Mouse (Mus musculus) stomach, postnatal 0 days (tissue): ENCODE data around the gene Fblim1. TPM values are rescaled to one million over a fixed set of nuclear protein-coding genes. Genes with fewer than 3 reads are reported as not detected.

Experiments
- ATAC-seq: fragments of 200-750 bp; cut with Nextera tagmentation; 2 replicates; pipeline ENCODE4 v1.8.0; 2017; ENCODE audit not compliant: low FRiP score, low TSS enrichment
- DNase-seq: peaks from one replicate; pipeline ENCODE4 v3.0.0-alpha.2; 2016; ENCODE audit warnings: low spot score
- H3K27ac ChIP-seq: fragments of 300-500 bp; sonication (generic); replicated peaks from 2 replicates; pipeline ENCODE4 v1.5.1; 2014; ENCODE audit warnings: mild to moderate bottlenecking, control low read depth
- H3K27me3 ChIP-seq: fragments of 300-500 bp; sonication (generic); 2 replicates; pipeline ENCODE4 v1.6.1; 2014; ENCODE audit warnings: low read length; ENCODE audit not compliant: control insufficient read depth, insufficient read depth
- H3K36me3 ChIP-seq: fragments of 300-500 bp; sonication (generic); 2 replicates; pipeline ENCODE4 v1.6.1; 2014; ENCODE audit warnings: low read length, mixed read lengths; ENCODE audit not compliant: control insufficient read depth, insufficient read depth
- H3K4me1 ChIP-seq: fragments of 300-500 bp; sonication (generic); replicated peaks from 2 replicates; pipeline ENCODE4 v1.6.1; 2014; ENCODE audit warnings: antibody characterized with exemption; ENCODE audit not compliant: control insufficient read depth, insufficient read depth
- H3K4me2 ChIP-seq: fragments of 300-500 bp; sonication (generic); replicated peaks from 2 replicates; pipeline ENCODE4 v1.6.1; 2014; ENCODE audit warnings: low read depth, mild to moderate bottlenecking, control low read depth, moderate library complexity
- H3K4me3 ChIP-seq: fragments of 300-500 bp; sonication (generic); 2 replicates; pipeline ENCODE4 v1.5.1; 2014; ENCODE audit warnings: low read depth, low read length, control low read depth
- H3K9ac ChIP-seq: fragments of 300-500 bp; sonication (generic); 2 replicates; pipeline ENCODE4 v1.6.1; 2014; ENCODE audit warnings: mild to moderate bottlenecking, low read length, control low read depth, mixed read lengths
- H3K9me3 ChIP-seq: fragments of 300-500 bp; sonication (generic); 2 replicates; pipeline ENCODE4 v1.6.1; 2016; ENCODE audit warnings: low read length; ENCODE audit not compliant: control insufficient read depth
- CTCF ChIP-seq: IDR thresholded peaks from 2 replicates; pipeline ENCODE4 v1.5.1; 2016; ENCODE audit warnings: antibody characterized with exemption, low read depth, mild to moderate bottlenecking, moderate library complexity
- EP300 ChIP-seq: optimal IDR thresholded peaks from 2 replicates; pipeline ENCODE3; 2016; ENCODE audit warnings: antibody characterized with exemption
- WGBS: fragments of 180-500 bp; shearing (Covaris S2); extraction: QIAGEN DNeasy Blood & Tissue Kit; methylation state at CpG from one replicate; pipeline ENCODE4 v1.1.7; 2014; 5-methylcytosine and 5-hydroxymethylcytosine counted together
- polyA plus RNA-seq: library from polyadenylated mRNA; unstranded; fragments of >200 nt; fragmentation: Nextera tagmentation; extraction: Ambion mirVana; gene quantifications from 2 replicates; pipeline ENCODE4 v1.2.1, GENCODE M21; 2015

Fblim1 gene
- polyA plus RNA-seq, 1 experiment from 2014 or later: 45.1 TPM

GRCm38 (mm10) chr4:141602523-141603223 lies 3.2 kb downstream of the Fblim1 start:
- Histone ChIP-seq H3K9me3 (no peaks in the 10 kb centered on the region), H3K4me1 (peaks cover 3% of the 10 kb centered on the region; the same call in 1 of the 2 replicates), H3K4me2 (no peak overlapping the region), H3K27me3 (no peaks in the 10 kb centered on the region), H3K36me3 (no peaks in the 10 kb centered on the region), H3K4me3 (no peak overlapping the region), H3K27ac (no peak overlapping the region), H3K9ac (no peak overlapping the region)
- TF ChIP-seq CTCF (0 out of 2 replicates have a peak, but pooled peaks have one; percentile 32), EP300 (no peak)
- WGBS: 68% methylated on average over 11 of the region's 11 CpGs
- DNase-seq (no peak), ATAC-seq (no peak)

GRCm38 (mm10) chr4:141601148-141601862 lies 4.6 kb downstream of the Fblim1 start:
- no peak overlapping the region for H3K4me3 ChIP-seq
- no peak overlapping the region for H3K9ac ChIP-seq
- TF ChIP-seq EP300 (no peak), CTCF (peak; percentile 39; the same call in 1 of the 2 replicates)
- no peaks in the 10 kb centered on the region for H3K36me3 ChIP-seq
- WGBS: 69% methylated on average over 12 of the region's 12 CpGs
- no peaks in the 10 kb centered on the region for H3K9me3 ChIP-seq
- peak overlapping the region; percentile 15; the same call in 1 of the 2 replicates for H3K4me2 ChIP-seq
- peak; percentile 69 for DNase-seq
- H3K27me3 ChIP-seq: no peaks in the 10 kb centered on the region
- peak; percentile 30 for ATAC-seq
- peaks cover 3% of the 10 kb centered on the region; the same call in 1 of the 2 replicates for H3K4me1 ChIP-seq
- no peak overlapping the region for H3K27ac ChIP-seq

- H3K4me3 ChIP-seq: no peak overlapping the region
- ATAC-seq: peak; percentile 20; the same call in 1 of the 2 replicates
- H3K27ac ChIP-seq: peak overlapping the region; percentile 89; the same call in 1 of the 2 replicates
- H3K27me3 ChIP-seq: no peaks in the 10 kb centered on the region
- 44% methylated on average over 6 of the region's 6 CpGs for WGBS
- TF ChIP-seq CTCF (no peak), EP300 (no peak)
- H3K4me2 ChIP-seq: peak overlapping the region; percentile 87
- H3K9me3 ChIP-seq: no peaks in the 10 kb centered on the region
- DNase-seq: peak; percentile 34
- peaks cover 3% of the 10 kb centered on the region; the same call in 1 of the 2 replicates for H3K4me1 ChIP-seq
- H3K36me3 ChIP-seq: no peaks in the 10 kb centered on the region
- no peak overlapping the region for H3K9ac ChIP-seq
Measured at GRCm38 (mm10) chr4:141600364-141600763, 5.5 kb downstream of the Fblim1 start.

- Histone ChIP-seq H3K9me3 (no peaks in the 10 kb centered on the region), H3K4me3 (peak overlapping the region; percentile 77), H3K4me1 (peaks cover 3% of the 10 kb centered on the region; the same call in 1 of the 2 replicates), H3K9ac (peak overlapping the region; percentile 87), H3K36me3 (peaks cover 5% of the 10 kb centered on the region), H3K27ac (peak overlapping the region; percentile 89), H3K4me2 (peak overlapping the region; percentile 87), H3K27me3 (no peaks in the 10 kb centered on the region)
- TF ChIP-seq EP300: peak; percentile 59
- TF ChIP-seq CTCF: no peak
- ATAC-seq: no peak
- peak; percentile 66 for DNase-seq
- WGBS: under 1% methylated on average over 34 of the region's 57 CpGs
Measured at GRCm38 (mm10) chr4:141599251-141600141, 6.4 kb downstream of the Fblim1 start.

GRCm38 (mm10) chr4:141598894-141599250 lies 7.0 kb downstream of the Fblim1 start:
- TF ChIP-seq EP300: no peak
- no peak for TF ChIP-seq CTCF
- peak overlapping the region; percentile 89 for H3K27ac ChIP-seq
- DNase-seq (peak; percentile 24), ATAC-seq (no peak)
- H3K36me3 ChIP-seq: peaks cover 9% of the 10 kb centered on the region
- H3K4me1 ChIP-seq: no peaks in the 10 kb centered on the region; the same call in 1 of the 2 replicates
- H3K4me3 ChIP-seq: peak overlapping the region; percentile 77
- peak overlapping the region; percentile 87 for H3K9ac ChIP-seq
- peak overlapping the region; percentile 87 for H3K4me2 ChIP-seq
- H3K27me3 ChIP-seq: no peaks in the 10 kb centered on the region
- no peaks in the 10 kb centered on the region for H3K9me3 ChIP-seq
- WGBS: 1% methylated on average over 9 of the region's 9 CpGs
